Mouse (Mus musculus): ENCODE results near the gene Frmpd3.

Frmpd3 gene

DNA sequence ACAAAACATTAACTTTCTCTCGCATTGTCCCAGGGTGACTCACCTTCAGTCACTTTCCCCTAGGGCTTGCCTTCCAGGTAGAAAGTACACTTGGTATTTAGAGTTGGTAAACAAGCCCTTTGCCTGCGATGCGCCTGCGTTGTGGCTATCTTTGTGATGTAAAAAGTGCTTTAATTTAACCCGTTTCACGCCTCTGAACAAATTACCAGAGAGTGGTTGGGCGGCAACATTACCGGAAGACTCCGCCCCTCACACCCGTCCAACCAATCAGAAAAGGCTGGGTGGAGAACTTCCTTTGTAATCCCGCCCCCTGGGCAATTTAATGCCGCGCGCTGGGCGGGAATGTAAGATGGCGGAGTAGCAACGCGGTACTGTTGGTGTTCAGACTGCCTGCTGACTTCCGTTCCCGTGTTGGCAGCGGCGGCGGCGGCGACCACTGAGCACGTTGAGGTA, 114.2 kb downstream of the Frmpd3 start, which contains the start of gene Prps1:
Gene Prps1, plus strand, starts transcription at position 335 of the 453 bp plus-strand sequence.
- intact Hi-C loops (cut with DNase I): no loop called here

GRCm38 (mm10) chrX:140456751-140457491, 114.9 kb downstream of the Frmpd3 start:
- intact Hi-C loops (cut with DNase I): no loop called here

- intact Hi-C loops (cut with DNase I): no loop called here
These were observed 115.4 kb downstream of the Frmpd3 start for GRCm38 (mm10) chrX:140457502-140457901.

GRCm38 (mm10) chrX:140478231-140478630, 136.2 kb downstream of the Frmpd3 start:
- intact Hi-C loops (cut with DNase I): no loop called here

DNA sequence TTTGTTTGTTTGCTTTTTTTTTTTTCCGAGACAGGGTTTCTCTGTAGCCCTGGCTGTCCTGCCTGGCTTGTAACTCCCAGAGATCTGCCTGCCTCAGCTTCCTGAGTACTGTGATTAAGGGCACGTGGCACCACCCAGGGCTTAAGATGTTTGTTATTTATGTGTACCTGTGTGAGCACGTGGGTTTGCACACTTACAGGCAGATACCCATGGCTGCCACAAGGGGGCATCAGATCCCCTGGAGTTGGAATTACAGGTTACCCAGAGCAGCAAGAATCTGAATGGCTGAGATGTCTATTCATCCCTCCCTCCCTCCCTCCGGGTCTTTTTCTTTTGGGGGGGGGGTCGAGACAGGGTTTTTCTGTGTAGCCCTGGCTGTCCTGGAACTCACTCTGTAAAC, 137.1 kb downstream of the Frmpd3 start:
- intact Hi-C loops (cut with DNase I): no loop called here

Small RNA genes lying within 50 kb of the gene (microRNA-seq; reads per million reads assigned to microRNA genes)
- 0.34 to 0.49 reads per million in 2 experiments for gene Mir3475
